Mouse (Mus musculus) regulatory T cell (primary cell): ENCODE data around the gene Rhot2.

Experiments
- in situ Hi-C: fragments of 300-600 bp; cut with MboI, MseI; formaldehyde crosslinking; loops from one replicate; pipeline ENCODE4 v1.15.1; 2025; ENCODE audit warnings: high pct_unique_total_duplicates

Gene Rhot2

GRCm38 (mm10) chr17:25828712-25829557, 15.7 kb downstream of the Rhot2 start, which contains the start of gene Jmjd8:
Gene Jmjd8, plus strand, starts transcription at chr17:25828867.
- in situ Hi-C loops, result no loop called here

- in situ Hi-C loops, result no loop called here
Observed at GRCm38 (mm10) chr17:25828223-25828594, 16.4 kb downstream of the Rhot2 start.

DNA sequence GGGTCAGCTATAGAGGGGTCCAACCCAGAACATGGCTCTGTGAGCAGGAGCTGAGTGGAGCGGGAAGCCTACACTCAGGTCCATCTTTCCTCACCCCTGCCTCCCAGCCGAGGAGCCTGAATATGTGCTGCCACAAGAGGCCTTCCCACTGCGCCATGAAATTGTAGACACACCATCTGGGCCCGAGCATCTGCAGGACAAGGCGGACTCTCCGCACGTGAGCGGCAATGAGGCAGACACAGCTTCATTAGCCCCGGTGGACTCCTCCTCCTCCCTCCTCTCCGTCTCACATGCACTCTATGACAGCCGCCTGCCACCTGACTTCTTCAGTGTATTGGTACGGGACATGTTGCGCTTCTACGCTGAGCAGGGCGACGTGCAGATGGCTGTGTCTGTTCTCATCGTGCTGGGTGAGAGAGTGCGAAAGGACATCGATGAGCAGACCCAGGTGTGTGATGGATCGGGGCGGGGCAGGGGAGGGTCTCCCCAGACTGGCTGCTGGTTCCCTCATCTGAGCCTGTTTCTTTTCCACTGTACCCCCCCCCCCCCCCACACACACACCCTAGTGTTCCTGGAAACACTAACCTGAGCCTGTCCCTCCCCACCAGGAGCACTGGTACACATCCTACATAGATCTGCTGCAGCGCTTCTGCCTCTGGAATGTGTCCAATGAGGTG, 17.0 kb downstream of the Rhot2 start:
- in situ Hi-C loops, result no loop called here

- in situ Hi-C loops, result no loop called here
Observed at GRCm38 (mm10) chr17:25827011-25827410, 17.6 kb downstream of the Rhot2 start.

DNA sequence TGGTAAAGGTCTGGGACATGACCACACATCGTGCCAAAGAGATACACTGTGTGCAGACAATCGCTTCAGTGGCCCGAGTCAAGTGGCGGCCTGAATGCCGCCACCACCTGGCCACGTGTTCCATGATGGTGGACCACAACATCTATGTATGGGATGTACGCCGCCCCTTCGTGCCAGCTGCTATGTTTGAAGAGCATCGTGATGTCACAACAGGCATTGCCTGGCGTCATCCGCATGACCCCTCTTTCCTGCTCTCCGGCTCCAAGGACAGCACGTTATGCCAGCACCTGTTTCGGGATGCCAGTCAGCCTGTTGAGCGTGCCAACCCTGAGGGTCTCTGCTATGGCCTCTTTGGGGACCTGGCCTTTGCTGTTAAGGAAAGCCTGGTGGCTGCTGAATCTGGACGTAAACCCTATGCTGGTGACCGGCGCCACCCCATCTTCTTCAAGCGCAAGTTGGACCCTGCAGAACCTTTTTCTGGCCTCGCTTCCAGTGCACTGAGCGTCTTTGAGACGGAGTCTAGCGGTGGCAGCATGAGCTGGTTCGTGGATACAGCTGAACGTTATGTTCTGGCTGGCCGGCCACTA, 18.6 kb downstream of the Rhot2 start:
- in situ Hi-C loops, result no loop called here

GRCm38 (mm10) chr17:25825311-25825710, 19.3 kb downstream of the Rhot2 start:
- in situ Hi-C loops, result no loop called here

GRCm38 (mm10) chr17:25824362-25825142, 20.1 kb downstream of the Rhot2 start:
- in situ Hi-C loops, result no loop called here

- in situ Hi-C loops, result no loop called here
Observed at GRCm38 (mm10) chr17:25823452-25823851, 21.2 kb downstream of the Rhot2 start, which contains the start of gene Wdr24. Gene Wdr24, plus strand, starts transcription at chr17:25823627.

GRCm38 (mm10) chr17:25818851-25819780, 25.5 kb downstream of the Rhot2 start:
- in situ Hi-C loops, result no loop called here

DNA sequence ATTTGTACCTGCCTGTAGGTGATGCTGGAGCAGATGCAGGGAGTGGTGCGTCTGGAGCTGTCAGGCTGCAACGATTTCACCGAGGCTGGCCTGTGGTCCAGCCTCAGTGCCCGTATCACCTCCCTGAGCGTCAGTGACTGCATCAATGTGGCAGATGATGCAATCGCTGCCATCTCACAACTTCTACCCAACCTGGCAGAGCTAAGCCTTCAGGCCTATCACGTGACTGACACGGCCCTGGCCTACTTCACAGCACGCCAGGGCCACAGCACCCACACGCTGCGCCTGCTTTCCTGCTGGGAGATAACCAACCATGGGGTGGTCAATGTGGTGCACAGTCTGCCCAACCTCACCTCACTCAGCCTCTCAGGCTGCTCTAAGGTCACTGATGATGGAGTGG, 27.0 kb downstream of the Rhot2 start:
- in situ Hi-C loops, result no loop called here

GRCm38 (mm10) chr17:25813471-25813870, 31.2 kb downstream of the Rhot2 start:
- in situ Hi-C loops, result no loop called here

- in situ Hi-C loops, result no loop called here
Observed at GRCm38 (mm10) chr17:25810890-25811289, 33.8 kb downstream of the Rhot2 start.

DNA sequence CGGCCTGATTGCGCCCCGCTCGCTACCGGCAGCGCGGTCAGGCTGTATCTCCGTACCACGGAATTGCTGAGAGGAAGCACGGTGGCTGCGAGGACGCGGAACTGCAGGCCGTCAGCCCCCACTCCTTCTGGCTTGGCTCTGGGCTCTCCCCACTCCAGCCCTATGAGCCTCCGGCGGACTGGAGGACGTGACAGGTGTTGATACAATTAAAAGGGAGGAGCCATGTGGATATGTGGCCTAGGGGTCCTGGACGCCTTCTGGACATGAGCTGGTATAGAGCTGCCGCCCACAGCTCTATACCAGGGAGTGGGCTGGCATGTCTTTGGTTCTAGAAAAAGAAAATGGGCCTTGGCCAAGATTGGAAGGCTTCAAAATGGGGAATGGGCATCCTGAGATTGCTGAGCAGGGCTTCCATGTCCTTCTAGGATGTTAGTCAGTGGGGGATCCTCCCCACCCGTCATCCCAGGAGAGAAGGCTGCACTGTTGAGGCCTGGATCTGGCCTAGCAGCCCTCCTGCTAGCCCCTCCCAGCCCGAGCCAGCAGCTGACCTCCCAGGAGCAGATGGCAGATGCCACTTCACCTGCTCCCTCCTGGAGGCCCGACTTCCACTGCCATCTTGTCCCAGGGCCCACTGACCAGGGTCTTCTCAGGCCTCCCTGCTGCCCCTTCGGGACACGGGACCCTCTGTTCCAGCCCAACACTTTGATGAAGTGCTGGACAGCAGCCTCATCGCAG, 34.9 kb downstream of the Rhot2 start:
- in situ Hi-C loops, result loop anchor here (5.0 kb wide), 1 partner anchor 337 kb away; no protein-coding TSS in a partner anchor

- in situ Hi-C loops, result loop anchor here (5.0 kb wide), 1 partner anchor 337 kb away; no protein-coding TSS in a partner anchor
Observed at GRCm38 (mm10) chr17:25808789-25809605, 35.7 kb downstream of the Rhot2 start, which contains the start of gene Fbxl16. Gene Fbxl16, plus strand, starts transcription at chr17:25809085.

DNA sequence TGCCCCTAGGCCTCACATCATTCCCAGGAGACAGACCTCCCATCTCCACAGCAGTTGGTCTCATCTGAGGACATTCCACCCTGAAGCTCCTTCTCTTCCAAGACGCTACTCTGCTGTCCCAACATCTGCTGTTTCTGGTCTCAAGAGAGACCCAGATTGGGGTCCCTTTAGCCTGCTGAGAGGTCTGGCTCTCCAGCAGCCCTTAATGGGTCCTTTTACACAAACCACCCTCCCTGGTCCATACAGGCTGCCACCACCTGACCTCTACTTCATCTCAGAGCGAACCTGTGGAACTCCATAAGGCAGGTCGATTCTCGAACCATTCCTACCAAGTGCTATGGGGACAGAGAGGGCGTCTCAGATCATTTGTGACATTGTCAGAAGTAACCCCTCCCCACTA, 36.6 kb downstream of the Rhot2 start:
- in situ Hi-C loops, result loop anchor here (5.0 kb wide), 1 partner anchor 336 kb away; no protein-coding TSS in a partner anchor

GRCm38 (mm10) chr17:25807452-25807851, 37.2 kb downstream of the Rhot2 start:
- in situ Hi-C loops, result loop anchor here (5.0 kb wide), 1 partner anchor 335 kb away; no protein-coding TSS in a partner anchor

DNA sequence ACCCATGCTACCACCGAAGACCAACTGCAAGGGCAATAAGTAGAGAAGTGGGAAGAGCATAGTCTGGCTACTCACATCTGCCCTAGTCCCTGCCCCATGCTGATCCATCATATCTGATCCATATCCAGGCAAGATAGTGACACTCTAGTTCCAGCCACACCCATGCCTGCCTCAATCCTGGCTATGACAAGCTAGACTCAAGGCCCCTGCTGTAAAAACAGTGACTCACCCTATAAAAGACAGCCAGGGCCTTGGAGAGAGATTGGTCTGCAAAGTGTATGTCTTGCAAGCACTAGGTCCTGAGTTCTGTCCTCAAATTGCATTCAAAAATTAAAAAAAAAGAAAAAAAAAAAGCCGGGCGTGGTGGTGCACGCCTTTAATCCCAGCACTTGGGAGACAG, 38.1 kb downstream of the Rhot2 start:
- in situ Hi-C loops, result loop anchor here (5.0 kb wide), 1 partner anchor 334 kb away; no protein-coding TSS in a partner anchor

DNA sequence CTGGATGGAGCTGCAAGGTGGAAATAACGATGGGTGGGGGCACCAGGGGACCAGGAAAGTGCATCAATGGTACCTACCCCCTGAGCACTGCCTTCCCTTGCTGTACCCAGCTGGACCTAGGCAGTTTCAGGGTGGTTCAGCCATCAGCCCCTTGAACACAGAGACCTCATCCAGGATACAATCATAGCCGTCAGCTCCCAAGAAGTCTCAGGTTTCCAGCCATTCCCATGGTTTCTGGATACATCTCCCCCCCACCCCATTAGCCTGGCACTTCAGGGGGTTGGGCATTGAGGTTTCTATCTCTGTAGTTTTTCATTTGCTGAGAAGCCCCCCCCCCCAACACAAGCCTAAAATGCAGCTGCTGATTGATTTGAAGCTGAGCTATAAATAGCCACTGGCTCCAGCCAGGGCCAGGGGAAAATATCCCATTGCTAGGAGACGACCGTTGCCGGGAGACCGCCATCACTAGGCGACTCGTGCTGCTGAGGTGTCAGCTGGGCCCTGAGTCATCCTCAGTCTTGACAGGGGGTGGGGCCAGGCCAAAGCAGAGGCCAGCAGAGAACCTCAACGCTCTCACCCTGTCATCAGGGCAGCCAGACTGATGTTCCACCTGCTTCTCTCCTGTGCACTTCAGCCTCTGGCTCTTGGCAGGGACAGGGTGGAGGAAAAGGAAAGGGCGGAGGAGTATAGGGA, 41.7 kb downstream of the Rhot2 start:
- in situ Hi-C loops, result loop anchor here (5.0 kb wide), 2 partner anchors 36 to 66 kb away; partner anchors contain the start of gene Mslnl
